Mouse (Mus musculus) bone marrow, adult 2 months (tissue): Measurements from ENCODE around the gene Tmem190. TPM values are rescaled to one million over a fixed set of nuclear protein-coding genes. Genes with fewer than 3 reads are reported as not detected.
A peak's percentile ranks its signal among the peaks of the same experiment; 100 is the strongest.
"Not testable (repeated sequence)": the region's sequence is repeated elsewhere in the genome, so short reads cannot be mapped to it uniquely, and the experiment has no call there.

ENCODE experiments used
- H3K27ac ChIP-seq: fragments of 200-500 bp; 2 replicates; pipeline ENCODE4 v1.5.1; 2012; ENCODE audit warnings: low read depth, mild to moderate bottlenecking, control low read depth, inconsistent platforms, low read length; ENCODE audit not compliant: control insufficient read depth, poor library complexity, insufficient read depth
- H3K4me1 ChIP-seq: fragments of 200-500 bp; 2 replicates; pipeline ENCODE4 v1.6.1; 2011; ENCODE audit warnings: low read length; ENCODE audit not compliant: control insufficient read depth, insufficient read depth
- H3K4me3 ChIP-seq: fragments of 200-500 bp; replicated peaks from 2 replicates; pipeline ENCODE3; 2011; ENCODE audit warnings: mild to moderate bottlenecking, low read depth, low read length, control low read depth; ENCODE audit not compliant: control insufficient read depth
- CTCF ChIP-seq: fragments of 200-500 bp; IDR thresholded peaks from 2 replicates; pipeline ENCODE4 v1.5.1; 2011; ENCODE audit warnings: low read length, control low read depth; ENCODE audit not compliant: control insufficient read depth, insufficient read depth
- POLR2A ChIP-seq: fragments of 200-500 bp; IDR thresholded peaks from 2 replicates; pipeline ENCODE4 v1.6.1; 2011; ENCODE audit warnings: low read depth, mild to moderate bottlenecking, control low read depth, low read length, borderline replicate concordance; ENCODE audit not compliant: control insufficient read depth
- WGBS: fragments of 180-500 bp; shearing (Covaris S2); methylation state at CpG from one replicate; pipeline ENCODE4 v1.1.7; 2018; 5-methylcytosine and 5-hydroxymethylcytosine counted together
- polyA plus RNA-seq: library from polyadenylated mRNA; stranded (reverse); fragments of >200 nt; gene quantifications from 2 replicates; pipeline ENCODE4 v1.2.4, GENCODE M21; 2011; ENCODE audit warnings: low replicate concordance; ENCODE audit not compliant: missing spikeins, insufficient read depth, insufficient read length

Gene Tmem190
- polyA plus RNA-seq, 1 experiment, result not detected

DNA sequence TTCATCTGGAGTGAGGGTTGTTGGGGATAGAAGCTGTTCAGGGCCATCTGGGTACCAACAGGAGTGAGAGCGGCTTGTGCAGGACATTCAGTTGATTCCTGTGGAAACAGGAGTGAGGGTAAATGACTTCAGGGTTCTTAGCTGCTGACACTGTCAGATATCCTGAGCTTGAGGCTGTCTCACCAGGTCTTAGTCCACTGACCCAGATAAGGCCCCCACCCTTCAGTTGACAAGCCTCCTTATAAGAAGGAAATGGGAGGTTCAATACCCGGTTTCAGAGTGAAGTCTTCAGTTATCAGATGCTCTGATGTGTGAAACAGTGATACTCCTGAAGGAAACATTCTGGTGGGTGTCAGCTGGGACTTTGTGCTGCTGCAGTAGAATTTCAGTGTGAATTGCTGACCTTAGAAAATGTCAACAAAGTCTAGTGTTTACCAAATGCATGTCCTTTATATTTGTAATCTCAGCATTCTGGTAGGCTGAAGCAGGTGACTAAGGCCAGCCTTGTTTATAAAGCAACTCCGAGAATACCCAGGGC is 12.0 kb downstream of the Tmem190 start:
- Histone ChIP-seq H3K4me3 (no peak overlapping the region), H3K27ac (no peak overlapping the region), H3K4me1 (no peaks in the 10 kb centered on the region; the same call in 1 of the 2 replicates)
- 67% methylated on average over 3 of the region's 3 CpGs for WGBS
- no peak for TF ChIP-seq CTCF
- no peak for TF ChIP-seq POLR2A

DNA sequence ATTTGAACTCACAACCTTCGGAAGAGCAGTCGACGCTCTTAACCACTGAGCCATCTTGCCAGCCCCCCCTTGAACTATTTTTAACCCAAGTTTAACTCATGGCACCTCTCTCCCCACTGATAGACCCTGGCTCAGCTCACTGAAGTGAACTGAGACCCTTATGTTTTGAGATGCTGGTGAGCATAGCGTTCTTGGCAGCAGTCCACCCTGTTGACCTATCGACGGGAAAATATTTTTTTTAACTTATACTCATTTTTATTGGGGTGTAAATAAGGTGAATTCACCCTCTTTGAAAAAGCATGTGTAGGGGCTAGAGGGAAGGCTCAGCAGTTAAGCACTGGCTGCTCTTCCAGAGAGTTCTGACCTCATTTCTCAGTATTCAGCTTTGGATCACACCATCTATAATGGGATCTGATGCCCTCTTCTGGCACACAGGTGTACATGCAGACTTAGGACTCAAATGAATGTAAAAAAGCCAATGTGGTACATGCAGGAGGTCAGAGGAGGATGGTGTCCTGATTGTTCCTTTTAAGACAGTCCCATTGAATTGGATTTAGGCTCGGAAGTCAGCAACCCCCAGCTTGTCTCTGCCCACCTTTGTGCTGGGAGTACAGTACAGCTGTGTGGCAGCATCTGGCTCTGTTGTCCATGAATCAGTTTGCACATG is 13.2 kb downstream of the Tmem190 start:
- Histone ChIP-seq H3K27ac (no peak overlapping the region), H3K4me3 (no peak overlapping the region), H3K4me1 (no peaks in the 10 kb centered on the region; the same call in 1 of the 2 replicates)
- WGBS, result 77% methylated on average over 7 of the region's 7 CpGs
- peak; percentile 32; the same call in 1 of the 2 replicates for TF ChIP-seq CTCF
- TF ChIP-seq POLR2A, result no peak

GRCm38 (mm10) chr7:4802247-4802646 is 19.5 kb downstream of the Tmem190 start:
- Histone ChIP-seq H3K4me1 (no peaks in the 10 kb centered on the region; the same call in 1 of the 2 replicates), H3K27ac (no peak overlapping the region), H3K4me3 (no peak overlapping the region)
- no peak for TF ChIP-seq POLR2A
- no peak for TF ChIP-seq CTCF

DNA sequence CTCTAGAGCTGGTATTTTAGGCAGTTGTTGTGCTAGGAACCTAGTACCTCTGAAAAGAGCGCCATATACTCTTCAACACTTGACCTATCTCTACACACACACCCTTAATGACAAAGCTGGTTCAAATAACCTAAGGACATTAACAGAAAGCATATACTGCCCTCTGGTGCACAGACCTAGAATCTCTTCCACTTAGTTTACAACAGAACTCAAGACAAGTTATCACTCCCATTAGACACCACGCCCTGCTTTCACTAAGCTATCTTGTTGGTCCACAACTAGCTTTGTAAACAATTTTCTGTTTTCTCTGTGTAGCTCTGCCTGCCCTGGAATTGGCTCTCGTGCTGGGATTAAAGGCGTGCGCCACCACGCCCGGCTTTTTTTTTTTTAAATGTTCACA is 24.0 kb downstream of the Tmem190 start:
- WGBS, result 63% methylated on average over 7 of the region's 7 CpGs
- no peak overlapping the region for H3K27ac ChIP-seq
- H3K4me3 ChIP-seq, result no peak overlapping the region
- TF ChIP-seq POLR2A, result no peak
- no peak for TF ChIP-seq CTCF
- peaks cover 1% of the 10 kb centered on the region; the same call in 1 of the 2 replicates for H3K4me1 ChIP-seq

GRCm38 (mm10) chr7:4811131-4811530 is 28.4 kb downstream of the Tmem190 start:
- WGBS, result 32% methylated on average over 10 of the region's 10 CpGs
- H3K27ac ChIP-seq, result peak overlapping the region; percentile 93
- not testable (repeated sequence) for H3K4me1 ChIP-seq
- H3K4me3 ChIP-seq, result peak overlapping the region; percentile 88

DNA sequence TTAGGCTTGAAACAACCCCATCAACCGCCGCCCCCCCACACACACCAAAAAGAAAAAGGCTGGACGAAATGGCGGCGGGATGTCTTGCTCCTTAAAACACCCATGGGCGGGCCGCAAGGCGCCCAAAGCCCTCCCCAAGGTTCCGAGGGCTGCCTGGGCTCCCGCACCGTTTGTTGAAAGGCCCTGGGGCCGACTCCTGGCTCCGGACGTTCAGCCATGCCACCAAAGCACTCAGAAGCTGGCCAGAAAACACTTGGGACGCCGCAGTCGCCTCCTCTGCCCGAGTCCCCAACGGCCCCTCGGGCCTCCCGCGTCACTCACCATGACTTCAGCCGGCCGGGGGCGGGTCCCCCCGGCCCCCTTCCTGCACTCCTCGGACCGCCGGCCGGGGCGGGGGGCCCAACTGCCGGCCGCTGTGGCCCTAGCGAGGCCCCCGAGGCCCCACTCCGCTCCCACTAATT is 29.1 kb downstream of the Tmem190 start:
- peak overlapping the region; percentile 93 for H3K27ac ChIP-seq
- TF ChIP-seq POLR2A (no peak), CTCF (no peak)
- peaks cover 1% of the 10 kb centered on the region; the same call in 1 of the 2 replicates for H3K4me1 ChIP-seq
- peak overlapping the region; percentile 88 for H3K4me3 ChIP-seq
- under 1% methylated on average over 34 of the region's 36 CpGs for WGBS

GRCm38 (mm10) chr7:4812303-4813104 is 29.8 kb downstream of the Tmem190 start, which contains the start of gene Ube2s:
TSS of gene Ube2s (minus strand) at chr7:4812590.
- peak; percentile 18; the same call in 1 of the 2 replicates for TF ChIP-seq CTCF
- peak; percentile 76 for TF ChIP-seq POLR2A
- Histone ChIP-seq H3K27ac (peak within 1 kb of the TSS; percentile 93), H3K4me3 (peak within 1 kb of the TSS; percentile 88), H3K4me1 (peaks cover 1% of the 10 kb centered on the region; the same call in 1 of the 2 replicates)
- WGBS, result under 1% methylated on average over 62 of the region's 62 CpGs
